Mouse (Mus musculus): Measurements from ENCODE around the gene Cmtr1. TPM values are rescaled to one million over a fixed set of nuclear protein-coding genes. Genes with fewer than 3 reads are reported as not detected.
A peak's percentile ranks its signal among the peaks of the same experiment; 100 is the strongest.

Gene Cmtr1
- total RNA-seq, 2 experiments from 2014 or later: 86.9 to 93.1 TPM

GRCm38 (mm10) chr17:29730510-29731265, 70.3 kb downstream of the Cmtr1 start:
- DNase-seq (ENCODE audit: low spot score in 2 of 2): peak in 1 of 2 experiments; percentile 55

- peak in 1 of 2 experiments; percentile 46 for DNase-seq (ENCODE audit: low spot score in 2 of 2)
Measured at GRCm38 (mm10) chr17:29731266-29731952, 71.0 kb downstream of the Cmtr1 start.

GRCm38 (mm10) chr17:29731953-29732325, 71.5 kb downstream of the Cmtr1 start:
- DNase-seq (ENCODE audit: low spot score in 2 of 2): peak; percentile 53 to 64

- DNase-seq (ENCODE audit: low spot score in 2 of 2): no peak
Measured at GRCm38 (mm10) chr17:29732522-29732921, 72.1 kb downstream of the Cmtr1 start.

- no peak for DNase-seq (ENCODE audit: low spot score in 2 of 2)
Measured at GRCm38 (mm10) chr17:29736448-29737014, 76.1 kb downstream of the Cmtr1 start.

- peak; percentile 65 to 74 for DNase-seq (ENCODE audit: low spot score in 2 of 2)
Measured at GRCm38 (mm10) chr17:29737849-29738804, 77.7 kb downstream of the Cmtr1 start.

- no peak for DNase-seq (ENCODE audit: low spot score in 2 of 2)
Measured at GRCm38 (mm10) chr17:29747466-29747865, 87.1 kb downstream of the Cmtr1 start.

- no peak for DNase-seq (ENCODE audit: low spot score in 2 of 2)
Measured at GRCm38 (mm10) chr17:29754510-29754909, 94.1 kb downstream of the Cmtr1 start.

Other genes with a start within 250 kb of the Cmtr1 start
- 1 to 10 TPM; 3.5 to 4.0 TPM for gene Pim1, start 169.8 kb upstream of the Cmtr1 start, total RNA-seq (2021)
- gene Gm17657, start 111.0 kb upstream of the Cmtr1 start, total RNA-seq (2021): not detected
- gene Tbc1d22b, start 110.8 kb upstream of the Cmtr1 start, total RNA-seq (2021): 10 to 100 TPM; 40.1 to 46.0 TPM
- gene Tmem217, start 108.2 kb upstream of the Cmtr1 start, total RNA-seq (2021): not detected
- gene Rnf8, start 45.8 kb upstream of the Cmtr1 start, total RNA-seq (2021): 10 to 100 TPM; 46.1 to 49.9 TPM
- 1 to 10 TPM; 3.1 to 6.1 TPM for gene Gm28043, start 45.7 kb upstream of the Cmtr1 start, total RNA-seq (2021)
- 10 to 100 TPM; 15.3 to 20.1 TPM for gene Ccdc167, start 56.4 kb downstream of the Cmtr1 start, total RNA-seq (2021)

Measured in layer of hippocampus, postnatal 10 days (tissue).